10 mouse cellular contexts compared by ENCODE assay signal in genomic region chr3:95312623-95313022, GRCm38 (mm10). TPM values are rescaled to one million over a fixed set of nuclear protein-coding genes. Genes with fewer than 3 reads are reported as not detected.
DNase-seq lines count a peak whose midpoint lies in the region; ATAC-seq lines count a peak whose summit lies in the region.
"Had no signal": no experiment of that assay in that cellular context is flagged by ENCODE, and none has a peak within 500 bp of the region (broad histone marks: within the 10 kb centered on the region; RNA-seq: fewer than 3 reads in every experiment).

No protein-coding gene starts in this region.

- DNase-seq in MEL-GATA-1-ER (ENCODE audit: extremely low read depth, low read depth) = peak; percentile 99
- DNase-seq in cerebellum, postnatal 36 days = no peak
- DNase-seq in kidney, adult 11 months = no peak
- DNase-seq in cerebellum, adult 9-11 months = no peak
- DNase-seq: forebrain, postnatal 0 days; kidney, adult 8-10 months had no signal

- H3K27ac ChIP-seq in kidney, embryonic 16.5 days (ENCODE audit: low read length) = no peak overlapping the region
- H3K27ac ChIP-seq in kidney, embryonic 15.5 days = no peak overlapping the region

- H3K9ac ChIP-seq in kidney, embryonic 16.5 days (replicated peaks; ENCODE audit: low read length) = 0 out of 2 replicates have a peak overlapping the region, but pooled peaks have one; percentile 31
- no peak overlapping the region for H3K9ac ChIP-seq in kidney, embryonic 15.5 days
- H3K9ac ChIP-seq: forebrain, postnatal 0 days had no signal

- H3K36me3 ChIP-seq in kidney, embryonic 16.5 days (ENCODE audit: insufficient read depth, low read length) = no peaks in the 10 kb centered on the region
- H3K36me3 ChIP-seq in kidney, embryonic 15.5 days = no peaks in the 10 kb centered on the region
- H3K36me3 ChIP-seq in erythroblast, embryonic 14.5 days (ENCODE audit: control insufficient read depth) = peaks cover 8% of the 10 kb centered on the region

- no peaks in the 10 kb centered on the region for H3K9me3 ChIP-seq in kidney, embryonic 16.5 days (ENCODE audit: low read length)
- no peaks in the 10 kb centered on the region for H3K9me3 ChIP-seq in kidney, embryonic 15.5 days (replicated peaks)
- H3K9me3 ChIP-seq in erythroblast, embryonic 14.5 days (ENCODE audit: control insufficient read depth, low read length) = no peaks in the 10 kb centered on the region

- no peak overlapping the region for H3K4me3 ChIP-seq in kidney, embryonic 16.5 days (ENCODE audit: low read length)
- no peak overlapping the region for H3K4me3 ChIP-seq in kidney, embryonic 15.5 days (replicated peaks)
- peak overlapping the region; percentile 92 for H3K4me3 ChIP-seq in erythroblast, embryonic 14.5 days (replicated peaks)

- ATAC-seq in kidney, embryonic 16.5 days (ENCODE audit: low FRiP score, low TSS enrichment) = no peak
- ATAC-seq in kidney, embryonic 15.5 days (replicated peaks; ENCODE audit: low FRiP score) = no peak
- peak; percentile 77 for ATAC-seq in monocyte, adult 5-6 weeks (replicated peaks; ENCODE audit: insufficient number of reproducible peaks, low FRiP score, low TSS enrichment, poor library complexity, severe bottlenecking)
- ATAC-seq: forebrain, postnatal 0 days had no signal

- H3K4me1 ChIP-seq in kidney, embryonic 16.5 days (ENCODE audit: insufficient read depth, low read length) = peaks cover 28% of the 10 kb centered on the region
- H3K4me1 ChIP-seq in kidney, embryonic 15.5 days = peaks cover 35% of the 10 kb centered on the region
- peaks cover 72% of the 10 kb centered on the region for H3K4me1 ChIP-seq in erythroblast, embryonic 14.5 days (ENCODE audit: control insufficient read depth)

- WGBS in kidney, embryonic 16.5 days = 76% methylated on average over 6 of the region's 6 CpGs
- WGBS in kidney, embryonic 15.5 days = 74% methylated on average over 6 of the region's 6 CpGs

- H3K4me2 ChIP-seq in kidney, embryonic 16.5 days (replicated peaks; ENCODE audit: low read depth, low read length) = no peak overlapping the region
- no peak overlapping the region for H3K4me2 ChIP-seq in kidney, embryonic 15.5 days

- no peaks in the 10 kb centered on the region for H3K27me3 ChIP-seq in kidney, embryonic 16.5 days (ENCODE audit: insufficient read depth, low read length)
- no peaks in the 10 kb centered on the region for H3K27me3 ChIP-seq in kidney, embryonic 15.5 days
- H3K27me3 ChIP-seq in erythroblast, embryonic 14.5 days (ENCODE audit: control insufficient read depth) = no peaks in the 10 kb centered on the region

RNA-seq across cellular contexts. Expression of gene Cers2, which starts 2.0 kb away (rescaled TPM):
- polyA plus RNA-seq in kidney, embryonic 16.5 days (2015; fragmentation: Nextera tagmentation; extraction: Ambion mirVana) = 208 and 209 TPM in 2 replicates
- polyA plus RNA-seq in kidney, embryonic 15.5 days (2015; fragmentation: Nextera tagmentation; extraction: Ambion mirVana) = 169 and 181 TPM in 2 replicates
- polyA plus RNA-seq in erythroblast, embryonic 14.5 days (2012) = 5.9 and 9.3 TPM in 2 replicates
- 125 to 137 TPM (median 130 TPM) in 3 replicates for total RNA-seq in monocyte, adult 5-6 weeks (2017)

RNA-seq across cellular contexts. Expression of gene Anxa9, which starts 5.6 kb away (rescaled TPM):
- 8.6 and 9.4 TPM in 2 replicates for polyA plus RNA-seq in kidney, embryonic 16.5 days (2015; fragmentation: Nextera tagmentation; extraction: Ambion mirVana)
- polyA plus RNA-seq in kidney, embryonic 15.5 days (2015; fragmentation: Nextera tagmentation; extraction: Ambion mirVana) = 6.2 and 6.5 TPM in 2 replicates
- polyA plus RNA-seq in erythroblast, embryonic 14.5 days (2012) = 0.03 and 0.06 TPM in 2 replicates
- 0.64 to 1.9 TPM (median 0.78 TPM) in 3 replicates for total RNA-seq in monocyte, adult 5-6 weeks (2017)

RNA-seq across cellular contexts. Expression of gene Prune1, which starts 30.7 kb away (rescaled TPM):
- polyA plus RNA-seq in kidney, embryonic 16.5 days (2015; fragmentation: Nextera tagmentation; extraction: Ambion mirVana) = 25.8 and 27.4 TPM in 2 replicates
- 21.6 and 22.5 TPM in 2 replicates for polyA plus RNA-seq in kidney, embryonic 15.5 days (2015; fragmentation: Nextera tagmentation; extraction: Ambion mirVana)
- polyA plus RNA-seq in erythroblast, embryonic 14.5 days (2012) = 0.06 and 0.08 TPM in 2 replicates
- 8.1 to 16.9 TPM (median 8.6 TPM) in 3 replicates for total RNA-seq in monocyte, adult 5-6 weeks (2017)

RNA-seq across cellular contexts. Expression of gene Mindy1, which starts 31.5 kb away (rescaled TPM):
- 55.8 and 57.0 TPM in 2 replicates for polyA plus RNA-seq in kidney, embryonic 16.5 days (2015; fragmentation: Nextera tagmentation; extraction: Ambion mirVana)
- polyA plus RNA-seq in kidney, embryonic 15.5 days (2015; fragmentation: Nextera tagmentation; extraction: Ambion mirVana) = 39.2 and 46.2 TPM in 2 replicates
- 6.4 and 7.1 TPM in 2 replicates for polyA plus RNA-seq in erythroblast, embryonic 14.5 days (2012)
- total RNA-seq in monocyte, adult 5-6 weeks (2017) = 21.6 to 32.4 TPM (median 30.4 TPM) in 3 replicates

RNA-seq across cellular contexts. Expression of gene Setdb1, which starts 44.4 kb away (rescaled TPM):
- 45.5 and 46.7 TPM in 2 replicates for polyA plus RNA-seq in kidney, embryonic 16.5 days (2015; fragmentation: Nextera tagmentation; extraction: Ambion mirVana)
- 42.6 and 45.2 TPM in 2 replicates for polyA plus RNA-seq in kidney, embryonic 15.5 days (2015; fragmentation: Nextera tagmentation; extraction: Ambion mirVana)
- polyA plus RNA-seq in erythroblast, embryonic 14.5 days (2012) = 0.42 and 0.62 TPM in 2 replicates
- 21.0 to 33.6 TPM (median 22.6 TPM) in 3 replicates for total RNA-seq in monocyte, adult 5-6 weeks (2017)

Comparison
In these comparisons a context has a peak if more than half of its experiments do, and no peak if none do; other contexts are left out.
1. RNA of gene Cers2, which starts 2.0 kb away (polyA plus RNA-seq): 208 to 209 TPM in kidney, embryonic 16.5 days and 169 to 181 TPM in kidney, embryonic 15.5 days; 5.9 to 9.3 TPM in erythroblast, embryonic 14.5 days; every median in the first group is over 10 times any median in the second.
2. RNA of gene Prune1, which starts 30.7 kb away (polyA plus RNA-seq): 25.8 to 27.4 TPM in kidney, embryonic 16.5 days and 21.6 to 22.5 TPM in kidney, embryonic 15.5 days; 0.06 to 0.08 TPM in erythroblast, embryonic 14.5 days; every median in the first group is over 10 times any median in the second.